Mouse (Mus musculus): ENCODE data around the gene Greb1. TPM values are rescaled to one million over a fixed set of nuclear protein-coding genes. Genes with fewer than 3 reads are reported as not detected.

Gene Greb1
- polyA plus RNA-seq (2017; shearing (Covaris generic)), result 0.12 TPM

DNA sequence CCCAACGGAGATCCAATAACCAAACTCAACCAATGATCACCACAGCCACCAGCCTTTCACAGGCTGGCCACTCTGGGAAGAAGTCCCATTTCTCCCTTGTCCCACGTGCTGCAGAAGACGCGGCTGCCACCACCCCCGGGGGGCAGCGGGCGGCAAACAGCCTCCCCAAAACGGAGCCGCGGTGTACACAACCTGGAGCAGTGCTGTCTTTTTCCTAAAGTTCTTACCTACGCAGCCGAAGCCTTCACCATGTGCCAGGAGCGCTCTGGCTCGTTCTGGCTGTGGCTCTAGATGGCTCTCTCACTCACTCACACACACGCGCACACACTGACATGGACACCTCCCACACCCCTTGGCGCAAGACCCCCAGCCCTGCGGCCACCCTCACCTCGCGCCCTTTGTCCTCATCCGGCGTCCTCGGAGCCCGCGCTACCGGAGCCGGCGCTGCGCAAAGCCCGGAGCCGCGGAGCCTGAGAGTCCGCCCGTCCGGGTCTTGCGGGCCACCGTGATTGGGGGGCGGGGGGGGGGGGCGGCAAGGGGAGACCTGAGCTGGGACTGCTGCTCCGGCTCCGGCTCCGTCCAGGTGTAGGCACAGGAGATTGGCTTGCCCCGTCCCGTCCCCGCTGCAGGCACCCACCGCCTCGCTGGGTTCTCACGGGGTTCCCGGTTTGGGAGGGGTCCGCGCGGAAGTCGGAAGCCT, at the start of gene Greb1:
TSS of gene Greb1 (minus strand) at position 628 of the 700 bp plus-strand sequence.

DNA sequence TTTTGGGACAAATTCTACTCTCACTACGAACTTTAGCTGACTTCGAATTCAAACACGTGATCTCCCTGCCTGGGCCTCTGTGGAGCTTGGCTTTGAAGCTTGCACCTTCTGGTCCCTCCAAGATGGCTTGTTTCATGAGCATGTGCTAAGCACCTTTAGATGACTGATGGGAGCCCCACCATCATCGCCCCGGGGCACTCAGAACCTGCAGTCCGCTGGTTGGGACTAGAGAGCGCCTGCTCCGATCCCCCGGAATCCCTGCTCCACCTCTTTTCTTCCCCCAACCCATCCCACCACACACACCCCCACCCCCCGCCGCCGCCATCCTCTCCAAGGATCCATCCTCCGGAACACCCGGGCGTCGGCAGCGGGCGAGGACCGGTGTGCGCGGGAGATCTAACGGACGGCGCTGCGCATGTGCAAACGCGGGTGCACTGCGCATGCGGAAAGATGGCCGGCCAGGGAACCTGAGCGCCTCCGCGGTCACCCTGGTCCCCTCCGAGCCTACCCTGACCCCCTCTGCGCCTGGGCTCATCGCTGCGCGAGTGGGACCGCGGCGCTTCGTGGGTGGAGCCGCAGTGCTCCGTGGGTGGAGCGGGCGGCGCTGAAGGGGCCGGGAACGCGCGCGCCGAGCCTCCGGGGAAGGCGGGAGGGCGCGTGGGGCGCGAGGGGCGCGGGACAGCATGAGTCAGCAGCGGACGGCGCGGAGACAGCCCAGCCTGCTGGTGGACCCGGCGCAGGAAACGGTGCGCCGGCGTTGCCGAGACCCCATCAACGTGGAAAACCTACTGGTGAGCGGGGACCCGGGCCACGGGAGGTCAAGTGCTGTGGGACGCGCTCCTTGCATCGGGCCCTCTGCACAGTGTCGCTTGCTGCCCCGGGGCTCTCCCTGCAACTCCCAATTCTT, 10.1 kb upstream of the Greb1 start, which contains the start of gene E2f6:
TSS of gene E2f6 (plus strand) at position 439 of the 907 bp plus-strand sequence.

DNA sequence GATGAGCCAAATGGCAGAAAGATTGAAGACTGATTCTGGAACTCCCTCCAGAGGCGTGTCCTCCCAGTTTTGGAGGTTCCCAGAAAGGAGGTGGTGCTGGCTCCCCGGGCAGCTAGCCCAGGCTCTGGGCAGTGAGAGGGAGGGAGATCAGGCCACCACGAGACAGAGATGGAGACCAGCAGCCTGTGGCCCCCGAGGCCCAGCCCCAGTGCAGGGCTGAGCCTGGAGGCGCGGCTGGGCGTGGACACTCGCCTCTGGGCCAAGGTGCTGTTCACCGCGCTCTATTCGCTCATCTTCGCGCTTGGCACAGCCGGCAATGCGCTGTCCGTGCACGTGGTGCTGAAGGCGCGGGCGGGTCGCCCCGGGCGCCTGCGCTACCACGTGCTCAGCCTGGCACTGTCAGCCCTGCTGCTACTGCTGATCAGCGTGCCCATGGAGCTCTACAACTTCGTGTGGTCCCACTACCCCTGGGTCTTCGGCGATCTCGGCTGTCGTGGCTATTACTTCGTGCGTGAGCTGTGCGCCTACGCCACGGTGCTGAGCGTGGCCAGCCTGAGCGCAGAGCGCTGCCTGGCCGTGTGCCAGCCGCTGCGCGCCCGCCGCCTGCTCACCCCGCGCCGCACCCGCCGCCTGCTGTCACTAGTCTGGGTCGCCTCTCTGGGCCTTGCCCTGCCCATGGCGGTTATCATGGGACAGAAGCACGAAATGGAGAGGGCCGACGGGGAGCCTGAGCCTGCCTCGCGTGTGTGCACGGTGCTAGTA, 147.2 kb downstream of the Greb1 start, which contains the start of gene Ntsr2:
TSS of gene Ntsr2 (plus strand) at position 51 of the 762 bp plus-strand sequence.

Other genes with a start within 250 kb of the Greb1 start
- gene Lpin1, start 189.9 kb downstream of the Greb1 start, polyA plus RNA-seq (2017; shearing (Covaris generic)), result 38.4 TPM
- not detected for gene Ntsr2, start 147.5 kb downstream of the Greb1 start, polyA plus RNA-seq (2017; shearing (Covaris generic))
- 2.4 TPM for gene E2f6, start 10.1 kb upstream of the Greb1 start, polyA plus RNA-seq (2017; shearing (Covaris generic))
- 9.1 TPM for gene Rock2, start 94.0 kb upstream of the Greb1 start, polyA plus RNA-seq (2017; shearing (Covaris generic))
- gene Pqlc3, start 199.5 kb upstream of the Greb1 start, polyA plus RNA-seq (2017; shearing (Covaris generic)), result 56.4 TPM
- 2.0 TPM for gene 2410004P03Rik, start 210.8 kb upstream of the Greb1 start, polyA plus RNA-seq (2017; shearing (Covaris generic))